Mouse (Mus musculus) mature B cell (primary cell): ENCODE measurements around the gene Nr5a2.

Experiments
- in situ Hi-C: fragments of 300-500 bp; cut with MboI; formaldehyde crosslinking; loops from 2 replicates; pipeline ENCODE4 v1.14.3; 2019

Nr5a2 gene

GRCm38 (mm10) chr1:136910144-136910543 is 50.1 kb downstream of the Nr5a2 start:
- in situ Hi-C loops, result no loop called here

GRCm38 (mm10) chr1:136909494-136910037 is 50.7 kb downstream of the Nr5a2 start:
- in situ Hi-C loops, result no loop called here

DNA sequence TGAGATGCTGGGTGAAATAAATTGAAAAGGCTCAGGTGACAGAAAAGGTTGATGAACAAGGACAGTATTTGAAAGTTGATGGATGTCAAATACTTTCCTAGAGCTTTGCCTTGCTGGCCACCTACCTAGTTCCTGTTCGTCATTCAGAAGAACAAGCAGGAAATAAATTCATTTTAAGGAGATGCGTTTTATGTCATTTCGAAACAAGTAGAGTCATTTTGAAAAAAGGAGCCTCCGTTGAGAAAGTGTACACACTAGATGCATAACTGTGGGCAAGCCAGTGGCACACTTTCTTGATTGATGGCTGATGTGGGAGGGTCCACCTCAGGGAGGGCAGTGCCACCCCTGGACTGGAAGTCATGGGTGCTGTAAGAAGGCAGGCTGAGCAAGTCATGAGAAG is 62.1 kb downstream of the Nr5a2 start:
- in situ Hi-C loops, result no loop called here

- in situ Hi-C loops, result no loop called here
Observed at GRCm38 (mm10) chr1:136896351-136896750, 63.9 kb downstream of the Nr5a2 start.

DNA sequence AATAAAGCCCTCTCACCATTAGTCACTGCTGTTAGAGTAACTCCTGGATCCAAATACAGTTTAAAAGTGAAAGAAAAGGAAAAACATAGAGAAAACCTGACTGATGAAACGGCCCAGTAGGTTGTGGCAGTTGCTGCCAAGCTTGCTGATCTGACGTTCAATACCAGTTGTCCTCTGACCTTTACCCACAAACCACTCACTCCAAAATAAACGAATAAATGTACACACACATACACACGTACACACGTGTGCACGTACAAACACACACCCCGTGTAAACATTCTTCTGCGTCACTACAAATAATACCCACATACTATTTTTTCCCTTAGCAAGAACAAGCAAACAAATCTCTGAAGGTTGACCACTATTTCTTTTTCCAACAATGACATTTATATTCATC is 64.4 kb downstream of the Nr5a2 start:
- in situ Hi-C loops, result no loop called here

DNA sequence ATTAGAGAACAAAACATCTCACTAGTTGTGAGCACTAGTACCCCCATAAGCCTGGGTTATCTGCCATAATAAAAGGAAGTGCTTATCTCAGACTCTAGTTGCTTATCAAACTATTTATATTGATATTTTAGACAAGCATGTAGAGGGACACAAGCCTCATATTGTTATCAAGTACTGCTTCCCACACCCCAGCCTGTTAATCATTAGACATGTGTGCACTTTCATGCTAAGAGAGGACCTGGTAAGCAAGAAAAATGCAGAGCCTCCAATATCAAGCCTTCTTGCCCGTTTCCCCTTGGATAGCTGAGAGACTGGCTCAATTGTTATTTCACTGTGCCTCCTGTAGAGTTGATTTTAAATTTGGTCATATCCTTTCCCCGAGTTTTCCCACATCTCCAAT is 65.5 kb downstream of the Nr5a2 start:
- in situ Hi-C loops, result no loop called here

- in situ Hi-C loops, result no loop called here
Observed at GRCm38 (mm10) chr1:136893162-136893561, 67.1 kb downstream of the Nr5a2 start.

GRCm38 (mm10) chr1:136890439-136890838 is 69.8 kb downstream of the Nr5a2 start:
- in situ Hi-C loops, result no loop called here

- in situ Hi-C loops, result no loop called here
Observed at GRCm38 (mm10) chr1:136888704-136889103, 71.5 kb downstream of the Nr5a2 start.

DNA sequence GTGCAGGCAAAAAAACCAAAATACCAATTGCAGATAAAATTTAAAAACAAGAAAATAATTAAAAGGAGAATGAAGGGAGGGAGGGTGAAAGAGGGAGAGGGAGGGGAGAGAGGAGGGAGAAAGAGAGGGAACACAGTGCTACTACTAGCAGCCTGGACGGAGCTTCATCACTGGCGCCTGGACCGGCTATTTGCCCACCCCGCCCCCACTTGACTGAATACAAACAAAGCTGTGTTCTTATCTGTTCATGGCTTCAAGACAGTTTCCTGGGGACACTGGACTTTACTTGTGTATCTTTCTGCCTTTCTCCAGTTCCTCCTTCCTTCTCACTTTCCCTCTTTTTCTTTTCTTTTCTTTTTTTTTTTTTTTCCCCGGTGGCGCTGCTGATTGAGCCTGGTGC is 73.6 kb downstream of the Nr5a2 start:
- in situ Hi-C loops, result no loop called here

DNA sequence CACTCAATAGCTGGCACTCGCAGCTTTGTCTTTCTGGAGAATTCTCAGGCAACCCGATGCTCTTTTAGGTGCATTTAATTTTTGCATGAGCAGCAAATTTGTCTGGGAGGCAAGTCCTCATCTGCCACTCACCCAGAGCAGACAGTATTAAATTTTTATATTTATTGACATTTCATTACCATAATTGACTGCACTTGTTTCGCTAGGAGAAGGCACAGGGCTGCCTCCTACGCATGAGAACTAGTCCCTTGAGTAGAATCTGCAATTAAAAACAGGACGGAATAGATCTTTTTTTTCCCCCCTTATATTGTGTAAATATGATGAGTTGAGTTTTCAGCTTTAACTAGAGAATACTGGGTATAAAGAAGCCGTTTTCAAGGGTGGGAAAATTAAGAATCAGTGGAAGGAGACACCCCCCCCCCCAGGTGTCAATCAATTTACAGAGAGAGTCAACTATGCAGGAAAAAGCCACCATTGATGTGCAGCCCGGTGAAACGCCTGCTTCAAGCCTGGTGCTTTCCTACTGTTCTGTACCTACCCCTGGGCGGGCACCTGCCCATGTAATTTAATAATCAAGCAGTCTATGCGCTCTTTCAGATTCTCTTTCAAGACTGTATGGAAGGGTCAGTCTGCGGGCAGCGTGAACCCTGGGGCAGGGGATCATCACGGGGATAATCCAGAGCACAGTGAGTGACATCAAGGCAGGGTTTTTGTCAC is 76.6 kb downstream of the Nr5a2 start:
- in situ Hi-C loops, result no loop called here

DNA sequence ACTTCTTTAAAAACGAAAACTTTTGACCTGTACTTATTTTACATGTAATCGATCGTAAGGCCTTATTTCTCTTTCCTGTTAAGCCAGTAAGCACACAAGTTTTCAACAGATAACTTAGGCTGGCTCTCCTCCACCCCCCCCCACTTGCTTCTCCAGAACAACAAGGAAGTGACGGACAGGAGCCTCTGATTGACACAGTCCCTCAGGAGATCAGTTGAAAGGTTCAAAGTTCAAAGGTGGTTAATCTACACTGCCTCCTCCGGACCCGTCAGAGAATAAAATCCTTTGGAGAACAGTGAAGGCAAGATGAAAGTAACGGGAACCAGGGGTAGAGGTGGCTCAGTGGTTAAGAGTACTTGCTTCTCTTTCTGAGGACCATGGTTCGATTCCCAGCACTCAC is 80.0 kb downstream of the Nr5a2 start:
- in situ Hi-C loops, result no loop called here

GRCm38 (mm10) chr1:136875006-136875405 is 85.2 kb downstream of the Nr5a2 start:
- in situ Hi-C loops, result no loop called here

- in situ Hi-C loops, result no loop called here
Observed at GRCm38 (mm10) chr1:136868955-136869354, 91.3 kb downstream of the Nr5a2 start.

GRCm38 (mm10) chr1:136868285-136868684 is 92.0 kb downstream of the Nr5a2 start:
- in situ Hi-C loops, result no loop called here

- in situ Hi-C loops, result no loop called here
Observed at GRCm38 (mm10) chr1:136866481-136867092, 93.7 kb downstream of the Nr5a2 start.

GRCm38 (mm10) chr1:136863209-136863608 is 97.0 kb downstream of the Nr5a2 start:
- in situ Hi-C loops, result no loop called here

DNA sequence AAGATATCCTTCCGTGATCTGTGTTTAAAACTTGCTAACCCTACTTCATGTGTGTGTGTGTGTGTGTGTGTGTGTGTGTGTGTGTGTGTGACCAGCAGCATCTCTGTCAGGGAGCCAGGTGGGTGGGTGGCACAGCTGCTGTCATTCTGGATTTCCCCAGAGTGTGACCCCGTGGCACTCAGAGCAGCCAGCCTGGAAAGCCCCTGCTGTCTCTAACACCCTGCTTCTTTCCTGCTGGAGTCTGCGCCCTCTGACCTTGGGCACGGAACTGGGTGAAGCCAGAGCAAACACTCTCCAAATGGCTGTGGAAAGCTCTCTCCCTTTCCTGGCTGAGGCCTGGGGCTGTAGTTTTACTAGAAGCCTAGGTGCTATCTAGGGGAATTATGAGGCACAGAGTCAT is 100.8 kb downstream of the Nr5a2 start:
- in situ Hi-C loops, result no loop called here

DNA sequence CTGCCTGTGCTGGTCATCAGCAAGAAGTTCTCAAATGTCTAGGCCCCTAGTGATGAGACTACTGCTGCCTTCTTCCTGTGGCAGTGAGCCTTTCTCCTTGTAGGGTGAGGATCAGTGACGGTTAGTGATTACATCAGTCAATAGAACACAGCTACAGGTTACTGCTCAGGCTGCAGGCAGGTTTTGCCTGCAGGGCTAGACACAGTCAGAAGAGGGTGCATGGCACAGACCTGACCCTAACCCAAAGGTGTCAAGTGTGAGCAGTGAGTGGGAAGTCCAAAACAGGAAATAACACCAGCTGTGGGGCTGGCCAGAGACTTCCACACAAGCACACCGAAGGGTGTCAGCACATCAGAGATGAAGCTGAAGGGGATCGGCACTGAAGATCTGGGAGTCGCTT is 101.5 kb downstream of the Nr5a2 start:
- in situ Hi-C loops, result no loop called here

DNA sequence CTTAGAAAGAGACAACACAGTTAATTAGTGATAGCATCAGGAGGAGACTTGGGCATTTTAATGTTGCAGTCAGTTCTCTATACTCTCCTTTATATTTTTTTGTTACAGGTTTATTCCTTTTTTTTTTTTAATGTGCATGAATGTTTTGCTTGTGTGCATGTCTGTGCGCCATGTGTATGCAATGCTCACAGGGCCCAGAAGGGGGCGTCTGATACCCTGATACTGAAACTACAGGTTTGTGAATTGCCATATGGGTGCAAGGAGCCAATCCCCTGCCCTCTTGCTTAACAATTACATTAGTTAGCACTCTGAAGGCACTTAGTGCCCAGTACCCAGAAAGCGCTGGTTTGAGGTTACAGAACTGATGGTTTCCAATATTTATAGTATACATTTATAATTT is 104.1 kb downstream of the Nr5a2 start:
- in situ Hi-C loops, result no loop called here

- in situ Hi-C loops, result no loop called here
Observed at GRCm38 (mm10) chr1:136848791-136849190, 111.5 kb downstream of the Nr5a2 start.

GRCm38 (mm10) chr1:136846081-136846480 is 114.2 kb downstream of the Nr5a2 start:
- in situ Hi-C loops, result no loop called here

- in situ Hi-C loops, result no loop called here
Observed at GRCm38 (mm10) chr1:136845341-136845740, 114.9 kb downstream of the Nr5a2 start.

- in situ Hi-C loops, result no loop called here
Observed at GRCm38 (mm10) chr1:136840512-136840911, 119.7 kb downstream of the Nr5a2 start.
